Mouse (Mus musculus) left cerebral cortex, postnatal 25 days (tissue): ENCODE results near the gene Gnb5. TPM values are rescaled to one million over a fixed set of nuclear protein-coding genes. Genes with fewer than 3 reads are reported as not detected.
"Not testable (repeated sequence)": the region's sequence is repeated elsewhere in the genome, so short reads cannot be mapped to it uniquely, and the experiment has no call there.

ENCODE experiments used
- DNase-seq, 2 experiments: peaks; one replicate each; pipeline ENCODE4 v3.0.0; 2022; ENCODE audit warnings: low spot score in 2 of 2, mixed read lengths in 1 of 2
- intact Hi-C: fragments of 180-260 bp; cut with DNase I; formaldehyde crosslinking; loops from one replicate; pipeline ENCODE4 v1.15.1; 2025
- total RNA-seq, 2 experiments: library from RNA; stranded (reverse); gene quantifications; 2 replicates each; pipeline ENCODE4 v1.2.3; 2021

Gnb5 gene
- total RNA-seq, 2 experiments from 2014 or later, result 151 to 154 TPM

DNA sequence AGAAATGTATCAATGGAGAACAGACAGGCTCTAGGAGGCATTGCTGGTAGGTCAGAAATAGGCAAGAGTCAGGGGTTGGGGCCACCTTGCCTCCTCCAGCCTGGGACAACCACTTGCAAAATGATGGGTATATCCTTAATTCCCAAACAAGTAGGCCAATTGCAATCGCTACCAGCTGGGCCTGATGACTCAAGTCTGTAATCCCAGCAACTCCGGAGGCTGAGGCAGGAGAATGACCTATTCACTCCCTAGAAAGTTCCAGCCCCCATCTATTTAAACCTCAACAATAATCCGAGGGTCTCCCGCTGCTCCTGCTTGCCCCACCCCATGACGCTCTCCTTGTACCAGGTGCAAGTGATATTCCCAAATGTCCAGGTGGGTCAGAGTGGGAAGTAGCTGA lies 41.4 kb downstream of the Gnb5 start, which contains the start of gene Bcl2l10:
Bcl2l10 (plus strand) TSS at position 301 of the 400 bp plus-strand sequence.
- no peak for DNase-seq
- intact Hi-C loops, result loop anchor here (10.0 kb wide), 1 partner anchor 943 kb away; no protein-coding TSS in a partner anchor

DNA sequence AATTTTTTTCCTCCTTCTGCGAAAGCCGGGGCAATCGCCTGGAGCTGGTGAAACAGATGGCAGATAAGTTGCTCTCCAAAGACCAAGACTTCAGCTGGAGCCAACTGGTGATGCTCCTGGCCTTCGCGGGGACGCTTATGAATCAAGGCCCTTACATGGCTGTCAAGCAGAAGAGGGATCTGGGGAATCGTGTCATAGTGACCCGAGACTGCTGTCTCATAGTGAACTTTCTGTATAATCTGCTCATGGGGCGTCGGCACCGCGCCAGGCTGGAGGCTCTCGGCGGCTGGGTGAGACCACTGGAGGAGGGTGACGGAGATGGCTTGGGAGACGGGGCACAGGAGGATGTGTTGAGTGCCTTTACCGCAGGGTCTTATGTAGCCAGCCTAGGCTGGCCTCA lies 42.0 kb downstream of the Gnb5 start:
- intact Hi-C loops, result loop anchor here (10.0 kb wide), 1 partner anchor 943 kb away; no protein-coding TSS in a partner anchor
- no peak for DNase-seq

DNA sequence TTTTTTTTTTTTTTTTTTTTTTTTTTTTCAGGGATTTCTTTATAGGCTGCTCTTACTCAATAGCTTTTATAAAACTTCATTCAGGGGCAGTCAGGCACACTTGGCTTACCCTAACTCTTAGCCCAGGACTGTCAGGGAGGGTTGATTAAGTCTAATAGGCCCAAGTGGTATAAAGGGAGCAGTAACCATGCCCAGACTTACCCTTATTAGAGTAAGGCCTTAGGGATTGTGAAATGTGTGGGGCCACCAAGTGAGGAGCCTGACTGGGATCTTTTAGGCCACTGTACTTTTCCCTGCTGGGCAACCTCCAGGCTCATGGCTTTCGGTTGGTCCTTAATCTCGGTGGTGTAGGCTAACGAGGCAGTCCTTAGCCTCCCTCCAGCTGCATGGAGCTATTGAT lies 42.6 kb downstream of the Gnb5 start:
- DNase-seq, result no peak
- intact Hi-C loops, result loop anchor here (10.0 kb wide), 1 partner anchor 944 kb away; no protein-coding TSS in a partner anchor

DNA sequence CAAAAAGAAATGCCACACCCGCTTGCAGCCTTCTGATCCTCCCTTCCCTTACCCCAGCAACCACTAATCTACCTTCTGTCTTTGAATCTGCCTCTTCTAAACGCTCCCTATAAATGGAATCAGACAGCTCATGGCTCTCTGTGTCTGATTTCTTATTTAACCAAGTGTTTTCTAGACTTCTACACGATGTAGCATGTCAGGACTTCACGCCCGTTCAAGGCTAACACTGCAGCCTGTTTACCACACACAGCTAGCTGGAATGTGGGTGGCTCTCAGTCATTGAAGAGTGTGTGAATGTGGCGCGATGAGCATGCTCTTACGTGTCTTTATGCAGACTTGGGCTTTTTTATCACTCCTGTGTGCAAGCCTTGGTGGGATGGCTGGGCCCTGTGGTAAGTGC lies 47.0 kb downstream of the Gnb5 start:
- intact Hi-C loops, result no loop called here
- peak; percentile 35 to 70 for DNase-seq

DNA sequence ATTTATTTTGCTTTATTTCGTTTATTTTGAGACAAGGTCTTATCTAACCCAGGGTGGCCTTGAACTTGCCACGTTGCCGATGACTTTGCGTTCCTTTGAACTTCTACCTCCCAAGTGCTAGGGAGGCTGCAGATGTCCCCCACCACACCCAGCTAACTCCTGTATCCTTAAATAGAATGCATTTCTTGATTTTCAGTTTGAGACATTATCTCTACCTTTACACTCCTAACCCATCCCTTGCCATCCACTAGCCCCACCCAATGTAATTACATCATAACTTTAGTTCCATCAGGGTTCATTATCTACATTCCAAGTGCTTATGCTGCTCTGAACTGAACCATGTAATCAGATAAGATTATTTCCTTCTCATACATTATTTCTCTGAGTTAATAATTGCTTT lies 49.7 kb downstream of the Gnb5 start:
- intact Hi-C loops, result no loop called here
- DNase-seq, result no peak

DNA sequence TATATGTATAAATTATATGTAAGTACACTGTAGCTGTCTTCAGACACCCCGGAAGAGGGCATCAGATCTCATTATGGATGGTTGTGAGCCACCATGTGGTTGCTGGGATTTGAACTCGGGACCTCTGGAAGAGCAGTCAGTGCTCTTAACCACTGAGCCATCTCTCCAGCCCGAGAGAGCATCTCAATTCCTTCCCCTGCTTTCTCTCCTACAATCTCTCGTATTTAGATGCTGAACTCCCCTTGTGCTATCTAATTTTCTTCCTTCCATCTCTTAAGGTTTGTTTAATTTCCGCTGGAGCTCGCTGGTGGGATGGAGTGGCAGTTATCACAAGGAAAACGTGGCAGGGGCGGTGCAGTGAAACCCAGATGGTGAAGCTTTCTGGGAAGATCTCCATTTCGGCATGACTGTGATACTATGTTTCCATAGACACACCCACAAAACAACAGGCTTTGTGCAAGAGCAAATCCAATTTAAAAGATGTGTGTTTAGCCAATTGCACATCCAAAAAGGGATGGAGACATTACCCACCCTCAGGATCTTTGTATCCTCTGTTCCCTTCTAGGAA lies 51.1 kb downstream of the Gnb5 start:
- intact Hi-C loops, result no loop called here

DNA sequence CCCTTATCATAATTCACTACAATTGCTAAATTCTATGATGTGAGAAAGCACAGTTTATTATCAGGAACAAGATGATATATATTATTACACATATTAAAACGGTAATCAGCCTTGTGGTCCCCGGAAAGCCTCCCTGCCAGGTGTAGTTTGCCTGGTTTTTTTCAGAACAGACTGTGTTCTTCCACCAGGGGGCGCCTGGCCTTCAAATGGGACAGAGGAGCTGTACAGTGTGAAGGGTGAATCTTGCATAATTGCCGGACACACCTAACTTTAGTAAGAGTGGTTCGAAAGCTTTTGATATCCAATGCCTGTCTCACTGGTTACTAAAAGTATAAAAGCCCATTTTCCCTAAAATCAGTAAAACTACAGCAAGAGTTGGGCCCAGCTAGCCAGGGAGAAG lies 55.6 kb downstream of the Gnb5 start:
- DNase-seq, result peak; percentile 28 to 41
- intact Hi-C loops, result loop anchor here (2.0 to 5.0 kb wide), 2 partner anchors 73 to 156 kb away; no protein-coding TSS in a partner anchor

More for the DNA sequence above, 51.1 kb downstream of the Gnb5 start:
- DNase-seq, result peak; percentile 49 to 88

DNA sequence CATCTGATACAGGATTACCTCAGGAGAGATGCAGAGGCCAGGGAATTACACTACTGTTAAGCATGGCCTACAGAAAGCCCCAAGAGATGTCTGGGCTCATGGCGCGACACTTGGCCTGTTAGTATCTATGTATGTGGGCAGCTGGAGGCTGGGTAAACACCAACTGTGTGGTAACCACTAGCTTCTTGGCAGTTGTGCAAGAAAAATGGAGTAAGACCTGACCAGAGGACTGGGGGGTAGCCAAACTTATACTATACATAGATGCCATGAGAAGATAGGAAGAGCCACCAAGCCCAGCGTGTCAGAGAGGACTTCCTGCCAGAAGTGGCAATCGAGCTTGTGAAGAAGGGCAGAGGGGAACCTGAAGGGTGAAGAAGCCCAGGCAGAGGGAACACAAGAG lies 56.1 kb downstream of the Gnb5 start:
- DNase-seq, result no peak
- intact Hi-C loops, result loop anchor here (5.0 kb wide), 1 partner anchor 155 kb away; no protein-coding TSS in a partner anchor

DNA sequence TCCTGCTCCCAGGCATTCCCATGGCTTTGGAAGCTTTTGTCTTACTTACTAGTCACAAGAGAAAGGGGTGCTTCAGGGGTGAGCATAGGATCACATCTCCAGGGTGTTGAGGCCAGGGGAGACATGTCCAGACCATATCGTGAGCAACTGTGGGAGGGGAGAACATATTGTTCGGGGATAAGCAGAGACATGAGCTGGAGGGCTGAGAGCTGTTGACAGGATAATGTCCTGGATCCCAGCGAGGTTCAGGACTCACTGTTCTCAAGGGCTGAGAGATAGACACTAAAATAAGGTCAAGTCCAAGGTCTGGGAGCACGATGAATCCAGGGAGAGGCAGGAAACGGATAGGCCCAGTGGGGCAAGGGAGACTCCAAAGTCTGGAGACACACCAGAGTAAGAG lies 56.9 kb downstream of the Gnb5 start:
- intact Hi-C loops, result loop anchor here (5.0 kb wide), 1 partner anchor 154 kb away; no protein-coding TSS in a partner anchor
- DNase-seq, result no peak

DNA sequence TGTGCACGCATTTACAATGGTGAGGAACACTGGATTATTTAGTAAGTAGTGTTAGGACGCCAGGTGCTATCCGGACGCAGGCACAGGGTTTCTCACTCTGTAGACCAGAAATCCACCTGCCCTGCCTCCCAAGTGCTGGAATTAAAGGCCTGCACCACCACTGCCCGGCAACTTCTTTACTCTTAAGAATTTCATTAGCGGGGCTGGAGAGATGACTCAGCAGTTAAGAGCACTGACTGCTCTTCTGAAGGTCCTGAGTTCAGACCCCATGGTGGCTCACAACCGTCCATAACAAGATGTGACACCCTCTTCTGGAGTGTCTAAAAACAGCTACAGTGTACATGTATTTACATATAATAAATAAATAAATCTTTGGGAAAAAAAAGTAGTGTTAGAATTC lies 57.6 kb downstream of the Gnb5 start:
- DNase-seq, result not testable (repeated sequence)
- intact Hi-C loops, result loop anchor here (5.0 kb wide), 1 partner anchor 154 kb away; no protein-coding TSS in a partner anchor

DNA sequence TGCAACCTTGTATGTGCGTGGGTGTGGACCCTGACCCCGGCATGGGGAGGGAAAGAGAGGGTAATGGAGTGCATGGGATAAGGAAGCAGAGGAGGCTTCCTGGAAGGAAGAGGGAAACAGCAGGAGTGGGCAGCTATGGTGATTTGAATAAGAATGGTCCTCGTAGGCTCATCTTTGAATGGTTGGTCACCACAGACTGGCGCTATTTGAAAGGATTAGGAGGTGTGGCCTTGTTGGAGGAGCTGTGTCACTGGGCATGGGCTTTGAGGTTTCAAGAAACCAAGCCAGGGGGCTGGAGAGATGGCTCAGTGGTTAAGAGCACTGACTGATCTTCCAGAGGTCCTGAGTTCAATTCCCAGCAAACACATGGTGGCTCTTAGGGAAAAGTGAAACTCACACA lies 59.1 kb downstream of the Gnb5 start:
- intact Hi-C loops, result no loop called here
- no peak for DNase-seq

DNA sequence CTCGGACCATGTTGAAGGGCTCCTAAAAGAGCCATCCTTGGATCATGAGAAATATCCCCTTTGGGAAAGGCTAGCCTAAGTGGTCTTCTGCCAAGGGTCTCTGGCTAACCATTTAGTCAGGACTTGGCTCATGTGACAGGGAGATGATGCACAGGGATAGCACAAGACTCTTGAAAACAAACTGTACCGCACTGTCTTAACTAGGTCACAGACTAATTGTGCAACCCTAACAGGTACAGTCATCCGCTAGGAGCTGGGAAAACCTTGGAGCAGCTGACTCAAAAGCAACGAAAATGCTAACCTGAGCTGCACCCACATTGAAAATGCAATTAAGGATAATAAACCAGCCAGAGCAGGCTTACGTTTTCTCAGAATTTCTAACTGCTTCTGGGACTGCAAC lies 60.1 kb downstream of the Gnb5 start:
- intact Hi-C loops, result no loop called here
- no peak for DNase-seq

DNA sequence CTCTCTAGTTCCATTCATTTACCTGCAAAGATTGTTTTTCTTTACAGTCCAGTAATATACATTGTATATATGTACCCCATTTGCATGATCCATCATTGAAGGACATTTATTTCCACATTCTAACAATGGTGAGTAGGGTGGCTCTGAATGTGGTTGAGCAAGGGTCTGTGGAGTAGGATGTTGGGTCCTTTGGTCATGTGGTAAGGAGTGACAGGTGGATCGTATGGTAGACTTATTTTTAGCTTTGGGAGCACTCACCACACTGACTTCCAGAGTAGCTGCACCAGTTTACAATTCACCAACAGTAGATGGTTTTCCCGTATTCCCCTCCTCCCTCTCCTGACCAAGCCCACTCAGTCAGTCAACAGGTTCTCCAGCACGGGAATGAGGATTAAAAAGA lies 62.7 kb downstream of the Gnb5 start:
- intact Hi-C loops, result no loop called here
- DNase-seq, result no peak

DNA sequence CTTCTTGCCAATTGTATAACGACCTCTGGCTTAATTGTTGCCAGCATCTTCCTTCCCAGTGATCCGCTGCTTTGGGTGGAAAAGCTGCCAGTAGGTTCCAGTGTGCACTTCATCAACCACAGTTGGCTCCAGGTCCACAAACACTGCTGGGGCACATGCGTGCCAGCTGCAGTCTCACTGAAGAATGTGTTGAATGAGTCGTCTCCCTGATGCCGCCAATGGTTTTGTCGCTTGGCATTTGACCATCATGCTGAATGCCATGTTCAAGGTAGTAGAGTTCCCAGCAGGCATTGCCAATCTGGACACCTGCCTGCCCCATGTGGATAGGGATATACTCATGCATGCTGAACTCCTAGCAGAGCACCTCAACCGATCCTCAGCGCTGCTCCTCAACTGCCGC lies 69.5 kb downstream of the Gnb5 start:
- DNase-seq, result no peak
- intact Hi-C loops, result no loop called here

DNA sequence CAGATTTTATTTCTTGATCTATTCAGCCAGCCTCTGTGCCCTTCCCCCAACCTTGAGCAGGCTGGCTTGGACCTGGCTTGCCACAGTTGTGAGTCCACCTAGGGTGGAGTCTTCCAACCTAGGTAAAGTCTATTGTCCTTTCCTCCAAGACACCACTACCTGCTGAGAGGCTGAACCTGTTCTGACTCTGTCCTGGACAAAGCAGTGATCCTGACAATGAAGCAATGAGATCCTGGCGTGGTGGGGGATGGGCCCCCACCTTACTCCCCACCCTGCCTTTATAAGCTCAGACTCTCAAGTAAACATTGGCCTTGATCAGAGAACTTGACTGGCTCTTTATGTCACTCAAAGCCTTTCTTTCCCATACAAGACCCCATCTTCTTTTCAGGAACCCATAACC lies 70.3 kb downstream of the Gnb5 start:
- intact Hi-C loops, result no loop called here
- no peak for DNase-seq

DNA sequence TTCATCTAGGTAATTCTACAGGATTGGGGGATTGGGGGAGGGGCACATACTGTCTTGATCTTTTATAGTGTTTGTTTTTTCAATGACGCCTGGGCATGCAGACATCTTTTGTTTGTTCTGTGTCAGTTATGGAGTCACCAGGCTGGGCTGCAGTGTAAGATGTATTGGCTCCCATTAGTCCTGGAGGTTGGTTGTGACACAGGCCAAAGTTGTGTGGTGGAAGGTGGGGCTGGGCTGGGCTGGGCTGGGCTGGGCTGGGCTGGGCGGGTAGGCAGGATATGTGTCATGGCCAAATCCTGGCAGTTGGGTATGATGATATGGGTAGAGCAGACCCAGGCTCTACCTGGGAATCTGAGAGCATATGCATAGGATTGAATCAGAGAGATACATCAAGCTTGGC lies 72.7 kb downstream of the Gnb5 start:
- no peak for DNase-seq
- intact Hi-C loops, result no loop called here

DNA sequence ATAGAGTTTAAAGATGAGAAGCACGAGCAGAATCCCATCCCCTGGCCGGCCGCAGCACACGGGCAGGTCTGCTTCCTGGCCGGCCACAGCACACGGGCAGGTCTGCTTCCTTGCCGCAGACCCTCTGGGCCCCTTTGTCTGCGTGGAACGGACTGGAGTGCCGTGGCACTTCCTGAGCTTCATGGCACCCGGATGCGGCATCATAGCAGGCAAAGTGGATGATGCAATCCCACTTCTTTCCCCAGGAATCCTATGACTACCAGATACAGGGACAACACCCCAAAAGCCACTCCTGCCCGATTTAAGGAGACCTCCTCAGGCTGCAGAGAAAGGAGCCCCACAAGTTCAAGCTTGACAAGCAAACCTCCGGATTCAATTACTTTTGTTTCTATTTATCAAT lies 76.7 kb downstream of the Gnb5 start:
- DNase-seq, result no peak

DNA sequence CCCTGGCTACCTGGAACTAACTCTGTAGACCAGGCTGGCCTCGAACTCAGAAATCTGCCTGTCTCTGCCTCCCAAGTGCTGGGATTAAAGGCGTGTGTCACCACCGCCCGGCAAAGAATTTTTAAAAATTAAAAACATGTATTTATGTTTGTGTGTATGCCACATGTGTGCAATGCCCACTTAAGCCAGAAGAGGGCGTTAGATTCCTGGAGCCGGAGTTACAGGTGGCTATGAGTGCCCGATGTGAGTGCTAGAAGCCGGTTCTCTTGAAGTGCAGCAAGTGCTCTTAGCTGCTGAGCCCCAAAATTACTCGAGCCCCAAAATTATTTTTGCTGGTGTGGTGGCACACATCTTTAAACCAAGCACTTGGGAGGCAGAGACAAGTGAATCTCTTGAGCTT lies 77.7 kb downstream of the Gnb5 start:
- no peak for DNase-seq
- intact Hi-C loops, result no loop called here

More for the DNA sequence above, 76.7 kb downstream of the Gnb5 start:
- intact Hi-C loops, result no loop called here

DNA sequence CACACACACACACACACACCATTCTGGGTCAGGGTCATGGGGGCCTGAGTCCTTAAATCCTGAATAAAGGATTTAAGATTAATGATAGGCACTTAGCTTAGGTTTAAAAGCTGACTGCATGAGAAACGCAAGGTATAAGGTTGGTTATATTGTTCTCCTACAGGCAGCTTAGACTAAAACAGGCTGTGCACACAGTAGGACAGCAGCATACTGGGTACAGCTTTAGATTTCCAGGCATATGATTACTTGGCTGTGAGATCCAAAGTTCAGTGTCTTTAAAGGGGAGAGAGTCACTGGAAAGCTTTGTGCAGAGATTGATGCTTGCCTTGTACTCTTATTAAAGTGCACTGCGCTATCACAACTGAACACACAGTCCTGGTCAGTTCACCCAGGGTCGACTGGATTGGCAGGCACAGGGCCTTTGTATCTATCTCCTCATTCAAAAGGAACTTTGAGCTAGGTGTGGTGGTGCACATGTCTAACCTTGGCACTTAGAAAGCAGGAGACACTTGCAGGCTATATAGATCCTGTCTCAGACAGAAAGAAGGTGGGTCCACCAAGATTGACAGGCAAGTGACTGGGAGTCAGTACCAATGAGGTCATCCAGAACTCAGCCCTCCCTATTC lies 78.4 kb downstream of the Gnb5 start:
- intact Hi-C loops, result no loop called here
- no peak for DNase-seq

DNA sequence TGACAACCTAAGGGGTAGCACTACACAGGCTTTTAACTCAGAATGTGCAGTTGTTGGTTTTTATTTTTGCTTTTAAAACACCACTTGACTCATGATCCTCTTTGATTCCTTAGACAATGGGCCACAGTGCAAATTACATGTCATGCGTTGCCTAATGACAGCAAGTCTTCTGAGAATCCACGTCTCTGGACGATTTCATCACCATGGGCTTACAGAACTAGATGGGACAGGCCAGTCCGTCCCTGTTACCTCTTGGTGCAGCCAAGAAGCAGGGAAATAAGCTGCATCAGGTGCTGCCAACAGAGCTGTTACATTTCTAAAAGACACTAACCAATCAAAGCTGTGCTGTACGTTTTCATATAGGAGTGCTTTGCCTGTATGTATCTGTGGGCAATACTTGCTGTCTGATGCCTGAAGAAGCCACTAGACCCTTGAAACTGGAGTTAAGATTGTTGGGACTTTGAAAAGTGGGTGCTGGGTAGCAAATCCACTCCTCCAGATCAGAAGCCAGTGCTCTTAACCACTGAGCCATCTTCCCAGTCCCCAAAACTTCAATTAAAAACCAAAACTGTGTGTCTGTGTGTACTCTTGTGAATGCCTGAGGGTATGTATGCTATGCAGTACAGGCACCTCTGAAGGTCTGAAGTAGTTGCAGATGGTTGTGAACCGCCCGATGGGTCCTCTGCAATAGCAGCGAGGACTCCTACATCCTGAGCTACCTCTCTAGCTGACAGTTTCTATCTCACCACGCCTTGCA lies 79.3 kb downstream of the Gnb5 start:
- intact Hi-C loops, result no loop called here

DNA sequence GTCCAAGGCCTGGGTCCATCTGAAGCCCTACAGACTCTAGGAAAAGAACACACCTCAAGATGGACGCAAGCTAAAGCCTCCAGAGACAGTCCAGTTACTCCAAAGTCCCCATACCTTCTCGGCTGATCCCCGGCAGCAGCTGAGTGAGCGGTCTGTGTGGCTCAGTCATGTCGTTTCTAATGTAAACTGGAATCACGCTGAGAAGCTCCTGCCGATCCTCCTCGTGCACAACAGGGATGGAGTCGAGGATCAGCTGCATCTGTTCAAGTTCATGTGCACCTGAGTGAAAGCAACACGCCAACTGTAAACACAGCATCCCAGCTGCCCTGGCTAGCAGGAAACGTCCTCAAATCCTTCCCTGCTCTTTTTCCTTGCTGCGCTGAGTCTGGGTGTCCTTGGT lies 87.2 kb downstream of the Gnb5 start:
- no peak for DNase-seq
- intact Hi-C loops, result no loop called here

More for the DNA sequence above, 79.3 kb downstream of the Gnb5 start:
- DNase-seq, result no peak
